In the genomic region with DNA sequence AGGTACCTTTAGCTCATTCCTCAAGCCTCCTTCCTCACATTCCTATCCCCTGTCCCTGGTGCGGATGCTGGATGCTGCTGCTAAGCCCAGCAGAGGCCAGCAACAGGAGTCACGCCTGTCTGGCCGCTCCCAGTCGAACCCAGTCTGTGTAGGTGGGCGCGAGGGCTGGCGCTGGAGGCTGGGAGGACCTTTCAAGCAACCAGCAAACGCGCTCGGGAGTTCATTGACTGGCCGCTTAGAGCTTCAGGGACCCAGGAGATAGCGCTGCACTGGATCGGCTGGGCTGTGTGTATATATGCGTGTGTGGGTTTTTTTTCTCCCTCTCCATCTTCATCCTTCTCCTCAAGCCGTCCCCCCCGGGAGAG, we compare ENCODE assay signal across 8 mouse cellular contexts. TPM values are rescaled to one million over a fixed set of nuclear protein-coding genes. Genes with fewer than 3 reads are reported as not detected.
DNase-seq lines count a peak whose midpoint lies in the region; ATAC-seq lines count a peak whose summit lies in the region.

No protein-coding gene starts in this region.

- H3K9ac ChIP-seq in heart, embryonic 14.5 days (ENCODE audit: low read length): peak overlapping the region; percentile 55; the same call in 1 of the 2 replicates
- peak overlapping the region; percentile 61 for H3K9ac ChIP-seq in hindbrain, embryonic 12.5 days
- peak overlapping the region; percentile 69 for H3K9ac ChIP-seq in limb, embryonic 13.5 days

- H3K36me3 ChIP-seq in heart, embryonic 14.5 days (ENCODE audit: control insufficient read depth, insufficient read depth, low read length): no peaks in the 10 kb centered on the region
- no peaks in the 10 kb centered on the region for H3K36me3 ChIP-seq in hindbrain, embryonic 12.5 days
- no peaks in the 10 kb centered on the region for H3K36me3 ChIP-seq in limb, embryonic 13.5 days

- ATAC-seq in heart, embryonic 14.5 days (ENCODE audit: insufficient number of reproducible peaks, insufficient read depth, low FRiP score, low read depth): no peak
- peak; percentile 21 for ATAC-seq in hindbrain, embryonic 12.5 days (ENCODE audit: low FRiP score)
- no peak for ATAC-seq in limb, embryonic 13.5 days (ENCODE audit: low FRiP score, low read depth)

- no peak overlapping the region for H3K27ac ChIP-seq in heart, embryonic 14.5 days (replicated peaks in 1 of 2; ENCODE audit: control insufficient read depth in 1 of 2, insufficient read depth in 1 of 2, low read depth in 2 of 2, low read length in 2 of 2)
- no peak overlapping the region for H3K27ac ChIP-seq in hindbrain, embryonic 12.5 days
- H3K27ac ChIP-seq in limb, embryonic 13.5 days: no peak overlapping the region

- intact Hi-C loops in heart, postnatal 25 days (cut with DNase I): no loop called here

- H3K9me3 ChIP-seq in heart, embryonic 14.5 days (ENCODE audit: control insufficient read depth, low read length): no peaks in the 10 kb centered on the region
- H3K9me3 ChIP-seq in hindbrain, embryonic 12.5 days (replicated peaks): no peaks in the 10 kb centered on the region
- no peaks in the 10 kb centered on the region for H3K9me3 ChIP-seq in limb, embryonic 13.5 days

- peak overlapping the region; percentile 97 for H3K4me2 ChIP-seq in heart, embryonic 14.5 days (ENCODE audit: low read length)
- peak overlapping the region; percentile 98 for H3K4me2 ChIP-seq in hindbrain, embryonic 12.5 days (replicated peaks)
- H3K4me2 ChIP-seq in limb, embryonic 13.5 days (replicated peaks): peak overlapping the region; percentile 98

- H3K4me3 ChIP-seq in heart, embryonic 14.5 days (ENCODE audit: control insufficient read depth in 1 of 2, insufficient read depth in 1 of 2, low read depth in 1 of 2, low read length in 2 of 2): peak overlapping the region; percentile 56
- H3K4me3 ChIP-seq in hindbrain, embryonic 12.5 days: peak overlapping the region; percentile 57
- H3K4me3 ChIP-seq in limb, embryonic 13.5 days: peak overlapping the region; percentile 63

- peaks cover 31% of the 10 kb centered on the region for H3K27me3 ChIP-seq in heart, embryonic 14.5 days (ENCODE audit: control insufficient read depth, insufficient read depth, low read length)
- peaks cover 35% of the 10 kb centered on the region for H3K27me3 ChIP-seq in hindbrain, embryonic 12.5 days
- peaks cover 58% of the 10 kb centered on the region for H3K27me3 ChIP-seq in limb, embryonic 13.5 days

- 2% methylated on average over 16 of the region's 16 CpGs for WGBS in heart, embryonic 14.5 days
- under 1% methylated on average over 16 of the region's 16 CpGs for WGBS in hindbrain, embryonic 12.5 days
- WGBS in limb, embryonic 13.5 days: under 1% methylated on average over 16 of the region's 16 CpGs

- DNase-seq in heart, postnatal 25 days (ENCODE audit: low spot score): no peak
- DNase-seq in embryo, embryonic 10.5 days (ENCODE audit: low spot score): peak; percentile 59
- DNase-seq in right cerebral cortex, postnatal 14 days: peak; percentile 26
- DNase-seq in cerebellum, adult 11 months: no peak
- DNase-seq in urinary bladder, postnatal 14 days (ENCODE audit: low spot score): no peak

- H3K4me1 ChIP-seq in heart, embryonic 14.5 days (ENCODE audit: control insufficient read depth in 2 of 2, insufficient read depth in 2 of 2, low read length in 2 of 2): peaks cover 4 to 9% of the 10 kb centered on the region in 2 experiments; a peak in 3 of 4 replicates
- H3K4me1 ChIP-seq in hindbrain, embryonic 12.5 days: peaks cover 12% of the 10 kb centered on the region
- H3K4me1 ChIP-seq in limb, embryonic 13.5 days: peaks cover 9% of the 10 kb centered on the region

RNA-seq across cellular contexts. Expression of gene Ak5, which starts 1.2 kb away (rescaled TPM):
- 0.93 and 1.0 TPM in 2 replicates for polyA plus RNA-seq in heart, embryonic 14.5 days (2014; fragmentation: Nextera tagmentation; extraction: Ambion mirVana)
- total RNA-seq in heart, postnatal 25 days (2021): not detected
- 2.1 and 2.4 TPM in 2 replicates for polyA plus RNA-seq in hindbrain, embryonic 12.5 days (2016; fragmentation: Nextera tagmentation; extraction: Ambion mirVana)
- 1.1 and 1.8 TPM in 2 replicates for polyA plus RNA-seq in limb, embryonic 13.5 days (2015; fragmentation: Nextera tagmentation; extraction: Ambion mirVana)

RNA-seq across cellular contexts. Expression of gene Pigk, which starts 46.9 kb away (rescaled TPM):
- 37.9 and 44.3 TPM in 2 replicates for polyA plus RNA-seq in heart, embryonic 14.5 days (2014; fragmentation: Nextera tagmentation; extraction: Ambion mirVana)
- total RNA-seq in heart, postnatal 25 days (2021): 10 to 100 TPM; 23.4 to 29.8 TPM
- polyA plus RNA-seq in hindbrain, embryonic 12.5 days (2016; fragmentation: Nextera tagmentation; extraction: Ambion mirVana): 46.1 and 50.6 TPM in 2 replicates
- polyA plus RNA-seq in limb, embryonic 13.5 days (2015; fragmentation: Nextera tagmentation; extraction: Ambion mirVana): 52.9 and 53.3 TPM in 2 replicates

Comparison
In these comparisons a context has a peak if more than half of its experiments do, and no peak if none do; other contexts are left out.
1. DNase-seq: peak in embryo, embryonic 10.5 days (single experiment) and right cerebral cortex, postnatal 14 days (single experiment); none in heart, postnatal 25 days (single experiment), cerebellum, adult 11 months (single experiment) and urinary bladder, postnatal 14 days (single experiment).
2. Peak in every context shown above with its lines, with median percentiles within 50 percentile points of each other: H3K4me2 ChIP-seq, H3K4me3 ChIP-seq and H3K9ac ChIP-seq.